Mouse (Mus musculus): ENCODE data around the gene Epb41l4b. TPM values are rescaled to one million over a fixed set of nuclear protein-coding genes. Genes with fewer than 3 reads are reported as not detected.
A peak's percentile ranks its signal among the peaks of the same experiment; 100 is the strongest.

The Epb41l4b gene
- polyA plus RNA-seq, 1 experiment from 2014 or later, result 0.74 TPM

GRCm38 (mm10) chr4:57046160-57046571 lies 97.1 kb downstream of the Epb41l4b start:
- no peaks in the 10 kb centered on the region for H3K27me3 ChIP-seq (replicated peaks; ENCODE audit: control insufficient read depth, insufficient read depth, low read length)
- H3K4me1 ChIP-seq (ENCODE audit: control insufficient read depth, insufficient read depth, low read length), result peaks cover 11% of the 10 kb centered on the region
- H3K9ac ChIP-seq (ENCODE audit: low read length), result no peak overlapping the region
- no peak for DNase-seq (ENCODE audit: low spot score)
- no peak overlapping the region for H3K4me3 ChIP-seq (ENCODE audit: low read depth, low read length)
- ATAC-seq, result no peak
- no peak overlapping the region for H3K4me2 ChIP-seq (ENCODE audit: low read length)
- H3K36me3 ChIP-seq (ENCODE audit: control insufficient read depth, insufficient read depth, low read length), result no peaks in the 10 kb centered on the region
- WGBS, result 56% methylated on average over 9 of the region's 9 CpGs
- no peaks in the 10 kb centered on the region for H3K9me3 ChIP-seq (replicated peaks; ENCODE audit: control insufficient read depth, low read length)
- H3K27ac ChIP-seq (ENCODE audit: low read depth, low read length), result no peak overlapping the region

- H3K9me3 ChIP-seq (replicated peaks; ENCODE audit: control insufficient read depth, low read length), result no peaks in the 10 kb centered on the region
- ATAC-seq (no peak), DNase-seq (ENCODE audit: low spot score) (no peak)
- H3K4me1 ChIP-seq (ENCODE audit: control insufficient read depth, insufficient read depth, low read length), result peaks cover 8% of the 10 kb centered on the region
- no peak overlapping the region for H3K4me3 ChIP-seq (ENCODE audit: low read depth, low read length)
- 96% methylated on average over 8 of the region's 8 CpGs for WGBS
- no peak overlapping the region for H3K4me2 ChIP-seq (ENCODE audit: low read length)
- no peak overlapping the region for H3K9ac ChIP-seq (ENCODE audit: low read length)
- H3K36me3 ChIP-seq (ENCODE audit: control insufficient read depth, insufficient read depth, low read length), result no peaks in the 10 kb centered on the region
- H3K27me3 ChIP-seq (replicated peaks; ENCODE audit: control insufficient read depth, insufficient read depth, low read length), result no peaks in the 10 kb centered on the region
- no peak overlapping the region for H3K27ac ChIP-seq (ENCODE audit: low read depth, low read length)
These were observed 99.6 kb downstream of the Epb41l4b start for GRCm38 (mm10) chr4:57043621-57044020.

- Histone ChIP-seq H3K9ac (ENCODE audit: low read length) (no peak overlapping the region), H3K4me1 (ENCODE audit: control insufficient read depth, insufficient read depth, low read length) (peaks cover 6% of the 10 kb centered on the region), H3K36me3 (ENCODE audit: control insufficient read depth, insufficient read depth, low read length) (no peaks in the 10 kb centered on the region), H3K4me3 (ENCODE audit: low read depth, low read length) (no peak overlapping the region), H3K9me3 (replicated peaks; ENCODE audit: control insufficient read depth, low read length) (no peaks in the 10 kb centered on the region), H3K27me3 (replicated peaks; ENCODE audit: control insufficient read depth, insufficient read depth, low read length) (no peaks in the 10 kb centered on the region), H3K4me2 (ENCODE audit: low read length) (no peak overlapping the region), H3K27ac (ENCODE audit: low read depth, low read length) (no peak overlapping the region)
- DNase-seq (ENCODE audit: low spot score) (no peak), ATAC-seq (no peak)
- 93% methylated on average over 6 of the region's 6 CpGs for WGBS
These were observed 101.6 kb downstream of the Epb41l4b start for GRCm38 (mm10) chr4:57041661-57042060.

- H3K27me3 ChIP-seq (replicated peaks; ENCODE audit: control insufficient read depth, insufficient read depth, low read length), result no peaks in the 10 kb centered on the region
- H3K4me1 ChIP-seq (ENCODE audit: control insufficient read depth, insufficient read depth, low read length), result peaks cover 6% of the 10 kb centered on the region
- no peaks in the 10 kb centered on the region for H3K9me3 ChIP-seq (replicated peaks; ENCODE audit: control insufficient read depth, low read length)
- DNase-seq (ENCODE audit: low spot score), result no peak
- ATAC-seq, result no peak
- H3K36me3 ChIP-seq (ENCODE audit: control insufficient read depth, insufficient read depth, low read length), result no peaks in the 10 kb centered on the region
- H3K9ac ChIP-seq (ENCODE audit: low read length), result no peak overlapping the region
- no peak overlapping the region for H3K27ac ChIP-seq (ENCODE audit: low read depth, low read length)
- H3K4me2 ChIP-seq (ENCODE audit: low read length), result no peak overlapping the region
- H3K4me3 ChIP-seq (ENCODE audit: low read depth, low read length), result no peak overlapping the region
- 88% methylated on average over 4 of the region's 4 CpGs for WGBS
These were observed 102.0 kb downstream of the Epb41l4b start for GRCm38 (mm10) chr4:57041211-57041610.

- Histone ChIP-seq H3K4me1 (ENCODE audit: control insufficient read depth, insufficient read depth, low read length) (peaks cover 6% of the 10 kb centered on the region), H3K27me3 (replicated peaks; ENCODE audit: control insufficient read depth, insufficient read depth, low read length) (no peaks in the 10 kb centered on the region), H3K4me3 (ENCODE audit: low read depth, low read length) (no peak overlapping the region), H3K4me2 (ENCODE audit: low read length) (no peak overlapping the region), H3K27ac (ENCODE audit: low read depth, low read length) (no peak overlapping the region), H3K36me3 (ENCODE audit: control insufficient read depth, insufficient read depth, low read length) (no peaks in the 10 kb centered on the region), H3K9me3 (replicated peaks; ENCODE audit: control insufficient read depth, low read length) (no peaks in the 10 kb centered on the region), H3K9ac (ENCODE audit: low read length) (no peak overlapping the region)
- 76% methylated on average over 8 of the region's 8 CpGs for WGBS
- no peak for ATAC-seq
- no peak for DNase-seq (ENCODE audit: low spot score)
These were observed 102.8 kb downstream of the Epb41l4b start for GRCm38 (mm10) chr4:57040481-57040880.

GRCm38 (mm10) chr4:57039127-57040031 lies 103.9 kb downstream of the Epb41l4b start:
- Histone ChIP-seq H3K4me1 (ENCODE audit: control insufficient read depth, insufficient read depth, low read length) (peaks cover 6% of the 10 kb centered on the region), H3K9ac (ENCODE audit: low read length) (peak overlapping the region; percentile 54), H3K27me3 (replicated peaks; ENCODE audit: control insufficient read depth, insufficient read depth, low read length) (no peaks in the 10 kb centered on the region), H3K4me2 (ENCODE audit: low read length) (peak overlapping the region; percentile 56), H3K4me3 (ENCODE audit: low read depth, low read length) (peak overlapping the region; percentile 21), H3K27ac (ENCODE audit: low read depth, low read length) (no peak overlapping the region), H3K36me3 (ENCODE audit: control insufficient read depth, insufficient read depth, low read length) (no peaks in the 10 kb centered on the region), H3K9me3 (replicated peaks; ENCODE audit: control insufficient read depth, low read length) (no peaks in the 10 kb centered on the region)
- WGBS, result 11% methylated on average over 20 of the region's 23 CpGs
- peak; percentile 85 for ATAC-seq
- peak; percentile 75 for DNase-seq (ENCODE audit: low spot score)

- no peak overlapping the region for H3K4me3 ChIP-seq (ENCODE audit: low read depth, low read length)
- no peak for DNase-seq (ENCODE audit: low spot score)
- H3K27ac ChIP-seq (ENCODE audit: low read depth, low read length), result no peak overlapping the region
- no peak overlapping the region for H3K4me2 ChIP-seq (ENCODE audit: low read length)
- no peak overlapping the region for H3K9ac ChIP-seq (ENCODE audit: low read length)
- no peaks in the 10 kb centered on the region for H3K36me3 ChIP-seq (ENCODE audit: control insufficient read depth, insufficient read depth, low read length)
- H3K4me1 ChIP-seq (ENCODE audit: control insufficient read depth, insufficient read depth, low read length), result peaks cover 6% of the 10 kb centered on the region
- WGBS, result 77% methylated on average over 7 of the region's 7 CpGs
- no peaks in the 10 kb centered on the region for H3K9me3 ChIP-seq (replicated peaks; ENCODE audit: control insufficient read depth, low read length)
- H3K27me3 ChIP-seq (replicated peaks; ENCODE audit: control insufficient read depth, insufficient read depth, low read length), result no peaks in the 10 kb centered on the region
- no peak for ATAC-seq
These were observed 105.7 kb downstream of the Epb41l4b start for GRCm38 (mm10) chr4:57037554-57037953.

- DNase-seq (ENCODE audit: low spot score) (no peak), ATAC-seq (no peak)
- Histone ChIP-seq H3K9me3 (replicated peaks; ENCODE audit: control insufficient read depth, low read length) (no peaks in the 10 kb centered on the region), H3K4me2 (ENCODE audit: low read length) (no peak overlapping the region), H3K36me3 (ENCODE audit: control insufficient read depth, insufficient read depth, low read length) (no peaks in the 10 kb centered on the region), H3K4me1 (ENCODE audit: control insufficient read depth, insufficient read depth, low read length) (no peaks in the 10 kb centered on the region), H3K9ac (ENCODE audit: low read length) (no peak overlapping the region), H3K27me3 (replicated peaks; ENCODE audit: control insufficient read depth, insufficient read depth, low read length) (no peaks in the 10 kb centered on the region), H3K4me3 (ENCODE audit: low read depth, low read length) (no peak overlapping the region), H3K27ac (ENCODE audit: low read depth, low read length) (no peak overlapping the region)
- 89% methylated on average over 5 of the region's 5 CpGs for WGBS
These were observed 109.1 kb downstream of the Epb41l4b start for GRCm38 (mm10) chr4:57034169-57034568.

- DNase-seq (ENCODE audit: low spot score) (no peak), ATAC-seq (no peak)
- WGBS, result 83% methylated on average over 4 of the region's 4 CpGs
- Histone ChIP-seq H3K36me3 (ENCODE audit: control insufficient read depth, insufficient read depth, low read length) (no peaks in the 10 kb centered on the region), H3K4me3 (ENCODE audit: low read depth, low read length) (no peak overlapping the region), H3K9me3 (replicated peaks; ENCODE audit: control insufficient read depth, low read length) (no peaks in the 10 kb centered on the region), H3K4me1 (ENCODE audit: control insufficient read depth, insufficient read depth, low read length) (no peaks in the 10 kb centered on the region), H3K4me2 (ENCODE audit: low read length) (no peak overlapping the region), H3K9ac (ENCODE audit: low read length) (no peak overlapping the region), H3K27me3 (replicated peaks; ENCODE audit: control insufficient read depth, insufficient read depth, low read length) (no peaks in the 10 kb centered on the region), H3K27ac (ENCODE audit: low read depth, low read length) (no peak overlapping the region)
These were observed 111.8 kb downstream of the Epb41l4b start for GRCm38 (mm10) chr4:57031440-57031839.
